Mouse (Mus musculus) G1E (cell line): ENCODE results near the gene Tns1.

Source experiments
- CTCF ChIP-seq: IDR thresholded peaks from 2 replicates; pipeline ENCODE4 v1.5.1; 2012; ENCODE audit warnings: low read depth, low read length, inconsistent platforms, mixed read lengths
- GATA1 ChIP-seq: IDR thresholded peaks from 2 replicates; pipeline ENCODE4 v1.6.1; 2012; ENCODE audit warnings: borderline replicate concordance, low read length, inconsistent platforms, mixed read lengths
- POLR2AphosphoS5 ChIP-seq: IDR thresholded peaks from 2 replicates; pipeline ENCODE4 v1.6.1; 2012; ENCODE audit warnings: low read depth, low read length, inconsistent platforms; ENCODE audit not compliant: insufficient replicate concordance
- TAL1 ChIP-seq: conservative IDR thresholded peaks from 2 replicates; pipeline ENCODE4 v1.6.1; 2012; ENCODE audit warnings: low read depth, low read length, inconsistent platforms, mixed read lengths

DNA sequence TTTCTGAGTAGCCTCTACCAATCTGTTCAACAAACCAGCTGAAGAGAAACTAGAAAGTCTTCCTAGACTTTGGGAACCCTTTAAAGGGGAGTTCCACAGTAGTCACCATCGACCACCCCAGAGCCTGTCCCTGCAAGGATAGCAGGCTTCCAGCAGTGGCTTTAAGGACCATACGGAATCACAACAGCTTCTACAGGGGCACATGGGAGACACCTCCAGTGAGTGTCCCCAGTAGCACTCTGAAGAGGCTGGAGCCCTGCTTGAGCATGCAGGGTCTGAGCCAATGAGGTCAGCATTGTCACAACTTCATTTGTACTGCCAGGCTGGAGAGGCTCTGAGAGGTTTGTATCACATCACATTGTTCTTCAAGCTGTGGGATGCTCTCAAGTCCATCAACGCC is 25.9 kb upstream of the Tns1 start:
- TF ChIP-seq GATA1 = no peak
- TF ChIP-seq CTCF = no peak
- TF ChIP-seq TAL1 = no peak
- TF ChIP-seq POLR2AphosphoS5 = no peak
